Mouse (Mus musculus): Measurements from ENCODE around the gene Olfr881.

Olfr881 gene

GRCm38 (mm10) chr9:37991525-37991924 is at the start of gene Olfr881:
Olfr881 (plus strand) TSS chr9:37991825.
- no peak for DNase-seq

- DNase-seq, result no peak
Measured at GRCm38 (mm10) chr9:37998581-37999204, 7.1 kb downstream of the Olfr881 start.

- no peak for DNase-seq
Measured at GRCm38 (mm10) chr9:38000021-38000420, 8.4 kb downstream of the Olfr881 start.

GRCm38 (mm10) chr9:38025508-38025907 is 33.9 kb downstream of the Olfr881 start, which contains the start of gene Olfr883:
Olfr883 (plus strand) TSS chr9:38025808.
- DNase-seq, result no peak
